ENCODE assay signal across 17 mouse cellular contexts in genomic region chr4:104410922-104411321, GRCm38 (mm10).
"Had no signal": no experiment of that assay in that cellular context is flagged by ENCODE, and none has a peak within 500 bp of the region (broad histone marks: within the 10 kb centered on the region; RNA-seq: fewer than 3 reads in every experiment).

No protein-coding gene starts in this region.

- DNase-seq: lung, adult 18-20 months; lung, embryonic 14.5 days; lung, postnatal 10 days; lung, postnatal 4 days; midbrain, embryonic 14.5 days; retina, postnatal 1 day; right cerebral cortex, adult 18-20 months; right cerebral cortex, postnatal 25 days; right cerebral cortex, postnatal 4 days; spleen, adult 18-20 months; thymus, adult 2 months; thymus, postnatal 25 days; thymus, postnatal 4 days had no signal

- H3K4me3 ChIP-seq: midbrain, embryonic 10.5 days; midbrain, embryonic 12.5 days; neural tube, embryonic 12.5 days had no signal

- H3K36me3 ChIP-seq: midbrain, embryonic 10.5 days; midbrain, embryonic 12.5 days; neural tube, embryonic 12.5 days had no signal

- H3K4me2 ChIP-seq: lung, embryonic 14.5 days; midbrain, embryonic 12.5 days; neural tube, embryonic 12.5 days had no signal

- H3K9me3 ChIP-seq: midbrain, embryonic 10.5 days; midbrain, embryonic 12.5 days; neural tube, embryonic 12.5 days had no signal

- H3K27me3 ChIP-seq: midbrain, embryonic 12.5 days; neural tube, embryonic 12.5 days had no signal

- H3K27ac ChIP-seq: midbrain, embryonic 10.5 days; midbrain, embryonic 12.5 days; neural tube, embryonic 12.5 days had no signal

- H3K9ac ChIP-seq: lung, embryonic 14.5 days; midbrain, embryonic 12.5 days; neural tube, embryonic 12.5 days had no signal

- ATAC-seq: midbrain, embryonic 16.5 days had no signal
